Mouse (Mus musculus): Measurements from ENCODE around the gene Ubr2. TPM values are rescaled to one million over a fixed set of nuclear protein-coding genes. Genes with fewer than 3 reads are reported as not detected.

The Ubr2 gene
- polyA plus RNA-seq, 1 experiment from 2014 or later, result 18.2 TPM

Other genes with a start within 250 kb of the Ubr2 start
- gene Ptcra, start 246.8 kb downstream of the Ubr2 start, polyA plus RNA-seq (2014; fragmentation: Nextera tagmentation; extraction: Ambion mirVana), result 0.24 and 0.34 TPM in 2 replicates
- 43.9 and 45.3 TPM in 2 replicates for gene 2310039H08Rik, start 237.9 kb downstream of the Ubr2 start, polyA plus RNA-seq (2014; fragmentation: Nextera tagmentation; extraction: Ambion mirVana)
- 115 and 116 TPM in 2 replicates for gene Rpl7l1, start 227.9 kb downstream of the Ubr2 start, polyA plus RNA-seq (2014; fragmentation: Nextera tagmentation; extraction: Ambion mirVana)
- gene Bicral, start 152.1 kb downstream of the Ubr2 start, polyA plus RNA-seq (2014; fragmentation: Nextera tagmentation; extraction: Ambion mirVana), result 4.1 and 4.9 TPM in 2 replicates
- 53.4 and 54.1 TPM in 2 replicates for gene Tbcc, start 119.9 kb downstream of the Ubr2 start, polyA plus RNA-seq (2014; fragmentation: Nextera tagmentation; extraction: Ambion mirVana)
- gene Prph2, start 100.1 kb downstream of the Ubr2 start, polyA plus RNA-seq (2014; fragmentation: Nextera tagmentation; extraction: Ambion mirVana), result not detected in 2 replicates